Mouse (Mus musculus): ENCODE data around the gene Ccdc60. TPM values are rescaled to one million over a fixed set of nuclear protein-coding genes. Genes with fewer than 3 reads are reported as not detected.
"Not testable (repeated sequence)": the region's sequence is repeated elsewhere in the genome, so short reads cannot be mapped to it uniquely, and the experiment has no call there.

Gene Ccdc60
- total RNA-seq, 2 experiments from 2014 or later = not detected

DNA sequence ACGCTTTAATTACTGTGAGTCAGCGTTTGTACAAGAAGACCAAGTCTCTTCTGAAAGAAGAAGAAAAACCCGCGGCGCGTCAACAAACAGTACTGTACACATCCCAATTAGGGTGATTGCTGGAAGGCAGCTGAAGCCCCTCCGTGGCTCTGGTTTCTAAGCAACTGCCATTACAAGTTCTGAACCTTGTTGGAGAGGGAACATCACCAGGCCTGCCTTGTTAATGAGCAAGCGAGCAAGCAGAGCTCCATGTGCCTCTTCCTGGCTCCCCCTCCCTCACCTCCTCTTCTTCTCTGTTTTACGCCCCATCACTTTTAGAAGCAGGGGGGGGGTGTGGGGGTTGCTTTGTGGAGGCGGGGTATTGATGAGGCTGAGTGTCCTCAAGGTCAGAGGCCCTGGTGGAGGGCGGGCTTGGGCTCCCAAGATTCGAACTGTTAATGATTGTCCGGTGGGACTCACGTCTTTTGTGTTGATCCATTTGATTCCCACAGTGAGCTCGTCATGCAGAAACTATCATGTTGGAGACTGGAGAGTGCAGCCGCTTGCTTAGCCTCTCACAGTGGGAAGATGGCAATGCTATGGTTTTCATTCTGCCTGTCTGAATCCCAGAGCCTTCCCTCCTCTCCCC, 79.9 kb downstream of the Ccdc60 start:
- DNase-seq = no peak
- intact Hi-C loops (cut with DNase I) = no loop called here

DNA sequence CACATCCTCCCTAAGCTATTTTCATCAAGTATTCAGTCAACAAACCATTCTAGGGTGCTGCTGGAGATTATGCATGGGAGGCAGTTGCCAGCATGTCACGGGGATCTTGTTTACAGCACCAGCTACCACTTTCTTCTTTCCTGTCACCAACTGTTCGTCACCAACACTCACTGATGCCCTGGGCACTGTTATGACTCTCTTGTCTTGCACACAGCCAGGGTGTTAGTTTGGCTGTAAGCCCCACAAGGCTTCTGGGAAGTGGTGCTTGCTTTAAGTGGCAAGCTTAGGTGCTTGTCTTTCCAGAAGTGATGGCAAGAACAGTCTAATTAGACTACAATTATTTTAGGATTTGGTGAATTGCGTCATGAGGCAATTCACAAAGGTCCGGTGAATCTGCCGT, 86.1 kb downstream of the Ccdc60 start:
- intact Hi-C loops (cut with DNase I) = no loop called here
- no peak for DNase-seq

DNA sequence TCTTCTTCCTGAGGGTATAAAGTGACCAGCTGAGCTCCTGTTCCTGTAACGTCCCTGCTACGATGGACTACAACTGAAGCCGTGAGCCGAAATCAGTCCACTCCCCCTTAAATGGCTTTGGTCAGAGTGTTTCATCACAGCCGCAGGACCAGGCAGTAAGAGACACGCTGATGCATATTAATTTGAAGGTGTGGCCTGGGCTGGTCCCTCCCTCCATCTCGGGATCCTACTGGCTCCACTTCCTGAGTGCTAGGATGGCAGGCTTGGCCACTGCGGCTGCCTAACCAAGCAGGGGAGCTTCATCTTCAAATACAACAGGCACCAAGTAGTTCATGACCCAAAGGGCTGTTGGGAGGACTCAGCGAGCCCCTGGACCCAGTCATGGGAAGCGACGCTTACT, 94.3 kb downstream of the Ccdc60 start:
- DNase-seq = no peak
- intact Hi-C loops (cut with DNase I) = no loop called here

DNA sequence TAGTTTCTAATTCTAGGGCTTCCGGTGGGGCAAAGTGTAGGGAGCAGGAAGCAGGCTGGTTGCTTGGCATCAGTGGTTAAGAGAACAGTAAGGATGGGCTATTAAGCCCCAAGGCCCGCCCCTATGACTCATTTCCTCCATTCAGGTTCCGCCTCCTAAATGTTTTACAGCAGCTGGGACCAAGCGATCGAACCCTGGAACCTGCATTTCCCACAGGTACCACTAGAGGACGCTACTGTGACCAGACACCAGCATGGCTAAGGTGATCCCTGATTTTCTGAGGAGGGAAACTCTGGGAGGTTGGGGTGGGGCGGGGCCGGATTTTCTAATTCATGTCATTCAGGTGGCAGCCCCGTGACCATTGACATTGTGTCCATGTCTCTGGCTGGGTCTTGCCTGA, 96.1 kb downstream of the Ccdc60 start:
- intact Hi-C loops (cut with DNase I) = no loop called here
- no peak for DNase-seq

DNA sequence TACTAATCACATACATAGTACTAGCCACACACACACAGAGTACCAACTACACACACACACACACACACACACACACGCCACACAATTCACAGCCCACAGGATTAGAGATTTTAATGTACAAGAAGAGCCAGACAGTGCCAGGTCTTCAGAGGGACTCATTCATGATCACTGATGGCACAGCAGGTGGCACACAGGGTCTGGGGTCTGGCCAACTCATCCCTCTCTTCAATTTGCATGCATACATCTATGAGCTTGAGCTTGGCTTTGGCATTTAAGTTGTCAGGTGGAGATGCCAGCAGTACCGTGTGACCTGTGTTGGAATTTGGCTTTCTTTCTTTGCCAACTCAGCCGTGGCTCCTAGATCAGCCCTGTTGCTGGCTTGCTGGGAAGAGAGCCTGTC, 97.2 kb downstream of the Ccdc60 start:
- intact Hi-C loops (cut with DNase I) = no loop called here

DNA sequence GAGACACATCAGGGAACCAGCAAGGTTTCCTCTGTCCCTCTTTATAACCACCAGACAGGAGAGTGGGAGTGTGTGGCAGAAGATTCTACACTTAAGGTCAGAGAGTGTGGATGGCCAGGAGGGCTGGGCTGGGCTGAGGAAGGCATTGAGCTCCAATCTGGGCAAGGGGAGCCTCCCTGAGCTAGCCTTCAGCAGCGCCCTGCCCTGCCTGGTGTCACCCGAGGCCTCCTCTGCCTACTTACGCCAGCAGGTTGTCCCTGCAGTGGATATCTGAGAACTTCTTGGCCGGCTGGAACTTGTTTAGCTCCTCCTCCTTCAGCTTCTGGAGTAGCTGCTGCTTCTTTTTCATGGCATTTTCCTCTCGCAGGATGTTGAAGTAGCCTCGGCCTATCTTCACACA, 99.0 kb downstream of the Ccdc60 start:
- intact Hi-C loops (cut with DNase I) = no loop called here

More for the DNA sequence above, 97.2 kb downstream of the Ccdc60 start:
- DNase-seq = no peak

DNA sequence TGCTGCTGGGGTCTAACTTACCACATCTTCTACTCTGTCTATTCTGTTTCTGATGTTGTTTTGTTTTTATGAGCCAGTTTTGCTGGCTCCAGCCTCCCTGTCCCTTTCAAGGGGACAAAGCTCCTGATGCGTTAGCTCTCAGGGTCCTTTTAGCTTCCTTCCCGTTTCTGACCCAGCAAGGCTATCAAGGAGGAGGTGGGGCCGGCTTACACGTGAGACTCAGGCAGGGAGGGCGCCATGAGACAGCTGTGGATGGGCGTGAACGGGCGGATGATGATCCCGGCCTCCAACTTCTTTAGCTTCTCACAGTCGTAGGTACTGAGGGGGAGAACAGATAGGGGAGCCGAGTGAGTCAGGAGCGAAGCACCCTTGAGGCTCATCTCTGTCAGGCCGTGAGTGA, 108.2 kb downstream of the Ccdc60 start:
- intact Hi-C loops (cut with DNase I) = no loop called here
- DNase-seq = no peak

More for the DNA sequence above, 99.0 kb downstream of the Ccdc60 start:
- DNase-seq = no peak

DNA sequence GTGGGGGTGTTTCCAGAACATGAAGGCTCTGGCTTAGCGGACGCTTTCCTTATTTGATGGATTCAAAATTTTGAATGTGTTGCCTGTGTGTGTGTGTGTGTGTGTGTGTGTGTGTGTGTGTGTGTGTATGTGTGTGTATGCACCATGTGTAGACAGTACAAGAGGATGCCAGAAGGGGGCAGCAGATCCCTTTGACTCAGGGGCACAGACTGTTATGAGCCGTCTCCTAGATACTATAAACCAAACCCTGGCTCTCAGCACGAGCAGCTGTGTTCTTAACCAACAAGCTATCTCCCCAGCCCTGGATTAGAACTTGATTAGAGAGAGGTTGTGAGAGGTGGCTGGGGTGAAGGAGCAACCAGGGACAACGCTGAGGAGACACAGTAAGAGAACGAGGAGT, 117.1 kb downstream of the Ccdc60 start:
- DNase-seq = no peak
- intact Hi-C loops (cut with DNase I) = no loop called here

DNA sequence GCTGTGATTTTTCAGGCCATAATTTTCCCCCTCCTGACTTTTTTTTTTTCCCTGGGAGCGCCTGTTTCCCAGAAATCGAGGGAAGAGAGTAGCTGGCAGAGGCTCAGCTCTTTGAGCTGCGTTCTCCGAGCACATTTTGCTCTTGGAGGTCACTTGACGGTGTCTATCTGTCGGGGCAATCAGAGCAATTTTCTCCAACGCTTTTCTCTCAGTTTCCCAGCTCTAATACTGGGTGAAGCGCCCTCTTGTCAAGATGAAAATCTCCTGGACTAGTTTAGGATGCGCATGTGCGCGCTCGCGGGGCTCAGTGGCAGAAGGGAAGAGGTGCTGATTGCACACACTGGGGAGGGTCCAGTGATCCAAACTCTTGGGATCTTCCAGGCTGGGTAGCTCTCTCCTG, 121.8 kb downstream of the Ccdc60 start:
- intact Hi-C loops (cut with DNase I) = no loop called here
- DNase-seq = no peak

DNA sequence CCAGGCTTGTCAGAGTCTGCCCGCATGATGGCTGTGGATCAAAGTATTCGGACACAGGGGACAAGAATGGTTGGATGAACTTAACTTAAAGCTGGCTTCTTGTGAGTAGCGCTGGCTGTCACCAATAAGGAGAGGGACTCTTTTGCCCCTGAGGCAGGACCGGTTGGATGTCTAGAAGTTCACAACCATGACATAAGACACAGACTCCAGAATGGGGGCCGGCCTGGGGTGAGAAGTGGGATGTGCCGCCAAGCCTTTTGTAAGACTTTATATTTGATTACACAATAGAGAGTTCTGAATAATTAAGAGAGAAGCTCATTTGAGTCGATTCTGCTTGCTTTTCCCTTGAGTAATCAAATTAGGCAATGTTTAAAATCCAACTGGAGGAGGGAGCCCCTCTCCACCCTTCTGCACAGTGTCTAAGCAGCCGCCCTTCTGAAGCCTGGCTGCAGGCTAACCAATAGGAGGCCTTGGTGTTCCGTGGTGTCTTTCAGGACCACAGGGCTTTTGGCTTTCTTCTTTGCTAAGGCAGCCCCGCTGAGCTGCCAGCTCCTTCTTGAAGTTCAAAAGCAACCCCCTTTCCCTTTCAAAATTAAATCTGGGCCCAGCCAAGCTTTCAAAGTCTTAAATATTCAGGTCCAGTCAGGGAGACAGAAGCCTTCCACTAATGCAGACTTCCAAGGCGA, 123.4 kb downstream of the Ccdc60 start:
- no peak for DNase-seq

DNA sequence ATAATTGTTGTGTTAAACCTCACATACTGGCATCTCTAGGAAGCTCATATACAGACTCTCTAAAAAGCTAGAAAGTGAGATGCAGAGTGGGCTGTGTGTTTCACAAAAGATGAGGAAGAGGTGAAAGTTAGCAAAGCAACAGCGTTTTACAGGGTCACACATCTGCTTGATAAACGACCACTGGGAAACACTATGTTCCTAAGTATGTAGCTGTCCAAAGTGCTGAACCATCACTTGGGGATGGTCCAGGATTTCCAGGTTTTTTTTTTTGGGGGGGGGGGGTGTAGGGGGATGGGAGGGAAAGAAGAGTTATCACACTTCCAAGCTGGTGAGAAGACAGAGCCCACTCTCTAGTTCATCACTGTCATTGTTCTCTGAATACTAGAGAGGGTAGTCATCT, 134.0 kb downstream of the Ccdc60 start:
- intact Hi-C loops (cut with DNase I) = no loop called here
- DNase-seq = no peak

More for the DNA sequence above, 123.4 kb downstream of the Ccdc60 start:
- intact Hi-C loops (cut with DNase I) = no loop called here

DNA sequence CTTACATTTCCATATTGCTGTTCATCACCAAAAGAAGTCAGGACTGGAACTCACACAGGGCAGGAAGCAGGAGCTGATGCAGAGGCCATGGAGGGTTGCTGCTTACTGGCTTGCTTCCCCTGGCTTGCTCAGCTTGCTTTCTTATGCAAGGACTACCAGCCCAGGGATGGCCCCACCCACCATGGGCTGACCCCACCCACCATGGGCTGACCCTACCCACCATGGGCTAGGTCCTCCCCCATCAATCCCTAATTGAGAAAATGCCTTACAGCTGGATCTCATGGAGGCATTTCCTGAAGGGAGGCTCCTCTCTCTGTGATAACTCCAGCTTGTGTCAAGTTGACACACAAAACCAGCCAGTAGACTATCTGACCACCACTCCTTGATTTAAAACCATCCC, 142.3 kb downstream of the Ccdc60 start:
- intact Hi-C loops (cut with DNase I); DNase-seq: not testable (repeated sequence)

DNA sequence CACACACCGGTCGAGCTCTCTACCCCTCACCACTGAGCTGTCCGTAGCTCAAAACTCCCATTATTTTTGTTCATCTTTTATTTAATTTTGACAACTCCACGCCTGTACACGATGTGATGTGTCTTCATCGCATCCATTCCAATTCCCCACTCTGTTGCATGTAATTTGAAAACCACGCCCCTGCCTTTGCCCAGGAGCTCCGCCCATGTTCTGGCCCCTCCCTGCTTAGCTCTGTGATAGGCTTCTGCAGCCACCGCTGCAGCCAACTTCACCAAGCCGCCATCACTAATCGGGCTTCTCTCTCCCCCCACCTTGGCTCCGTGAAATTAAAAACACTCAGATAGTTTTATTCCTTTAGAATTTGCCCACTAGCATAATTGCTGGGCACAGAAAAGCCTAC, 144.1 kb downstream of the Ccdc60 start:
- DNase-seq = no peak

DNA sequence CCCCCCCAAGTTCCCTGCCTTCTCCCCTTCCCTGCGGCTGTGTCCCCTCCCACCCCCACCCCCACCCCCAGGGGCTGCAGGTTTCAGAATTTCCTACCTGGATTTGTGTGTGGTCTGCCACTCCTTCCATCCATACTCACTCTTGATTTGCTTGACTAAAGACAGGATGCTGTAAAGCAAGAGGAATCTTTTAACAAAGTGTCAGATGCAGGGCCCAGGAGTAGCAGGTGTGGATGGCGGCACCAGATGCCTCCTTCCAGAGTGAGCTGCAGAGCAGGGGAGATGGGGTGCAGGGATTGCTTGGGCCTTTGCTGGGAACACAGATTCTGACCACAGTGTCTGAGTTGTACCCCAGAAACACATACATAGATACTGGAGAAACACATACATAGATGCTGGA, 148.1 kb downstream of the Ccdc60 start:
- intact Hi-C loops (cut with DNase I) = no loop called here
- DNase-seq = no peak

More for the DNA sequence above, 144.1 kb downstream of the Ccdc60 start:
- intact Hi-C loops (cut with DNase I) = no loop called here

DNA sequence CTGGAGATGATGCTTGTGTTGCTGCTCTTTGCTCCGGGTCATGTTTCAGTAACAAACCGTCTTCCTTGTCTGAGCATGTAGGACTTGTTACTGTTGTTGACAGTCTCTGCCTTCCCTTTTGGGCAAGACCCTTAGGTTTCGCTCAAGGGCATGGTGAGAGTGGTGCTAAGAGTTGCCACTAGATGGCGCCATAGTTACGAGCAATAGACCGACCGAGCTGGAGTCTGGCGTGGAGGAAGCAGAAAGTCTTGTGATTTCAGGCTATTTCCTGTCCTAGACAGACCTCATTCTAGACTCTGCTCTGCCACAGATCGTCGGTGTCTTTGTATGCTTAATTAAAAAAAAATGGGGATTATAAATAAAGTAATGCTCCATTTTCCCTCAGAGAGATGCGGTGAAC, 165.4 kb downstream of the Ccdc60 start:
- intact Hi-C loops (cut with DNase I) = loop anchor here (2.0 to 10.0 kb wide), 4 partner anchors 89 to 971 kb away; partner anchors contain the start of gene Srrm4
- DNase-seq = peak; percentile 66 to 82

DNA sequence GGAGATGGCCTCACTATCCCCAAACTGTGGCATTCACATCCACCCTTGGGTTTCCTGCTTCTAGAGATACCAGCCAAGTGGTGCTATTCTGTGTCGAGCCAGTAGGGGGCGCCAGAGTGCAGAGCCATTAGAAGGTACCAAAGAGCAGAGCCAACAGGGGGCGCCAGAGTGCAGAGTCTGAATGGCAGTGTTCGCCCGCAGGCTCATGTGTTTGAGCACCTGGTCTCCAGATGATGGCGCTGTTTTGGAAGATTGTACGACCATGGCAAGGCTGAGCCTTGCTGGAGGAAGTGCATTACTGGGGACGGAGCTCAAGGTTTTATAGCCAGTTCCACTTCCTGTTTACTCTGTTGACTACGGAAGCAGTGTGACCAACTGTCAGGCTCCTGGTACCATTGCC, 172.2 kb downstream of the Ccdc60 start:
- intact Hi-C loops (cut with DNase I) = no loop called here
- DNase-seq = peak; percentile 6 to 12

DNA sequence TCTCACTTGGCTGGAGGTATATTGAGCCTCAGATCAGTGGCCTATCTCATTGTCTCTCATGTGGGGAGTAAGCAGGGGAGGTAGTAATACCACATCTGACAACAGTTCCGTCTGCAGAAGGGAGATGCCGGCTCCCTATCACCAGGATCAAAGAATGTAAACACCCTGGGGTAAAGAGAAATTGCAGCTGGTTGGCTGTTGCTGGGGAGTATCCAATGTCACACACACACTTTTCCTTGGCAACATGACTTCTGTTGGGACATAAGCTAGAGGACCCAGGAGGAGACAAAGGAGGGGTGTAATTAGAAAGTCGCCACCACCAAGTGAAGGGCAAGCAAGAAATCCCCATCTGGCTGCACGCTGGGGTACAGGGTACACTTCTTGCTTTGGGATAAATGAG, 172.7 kb downstream of the Ccdc60 start:
- intact Hi-C loops (cut with DNase I) = no loop called here
- no peak for DNase-seq

DNA sequence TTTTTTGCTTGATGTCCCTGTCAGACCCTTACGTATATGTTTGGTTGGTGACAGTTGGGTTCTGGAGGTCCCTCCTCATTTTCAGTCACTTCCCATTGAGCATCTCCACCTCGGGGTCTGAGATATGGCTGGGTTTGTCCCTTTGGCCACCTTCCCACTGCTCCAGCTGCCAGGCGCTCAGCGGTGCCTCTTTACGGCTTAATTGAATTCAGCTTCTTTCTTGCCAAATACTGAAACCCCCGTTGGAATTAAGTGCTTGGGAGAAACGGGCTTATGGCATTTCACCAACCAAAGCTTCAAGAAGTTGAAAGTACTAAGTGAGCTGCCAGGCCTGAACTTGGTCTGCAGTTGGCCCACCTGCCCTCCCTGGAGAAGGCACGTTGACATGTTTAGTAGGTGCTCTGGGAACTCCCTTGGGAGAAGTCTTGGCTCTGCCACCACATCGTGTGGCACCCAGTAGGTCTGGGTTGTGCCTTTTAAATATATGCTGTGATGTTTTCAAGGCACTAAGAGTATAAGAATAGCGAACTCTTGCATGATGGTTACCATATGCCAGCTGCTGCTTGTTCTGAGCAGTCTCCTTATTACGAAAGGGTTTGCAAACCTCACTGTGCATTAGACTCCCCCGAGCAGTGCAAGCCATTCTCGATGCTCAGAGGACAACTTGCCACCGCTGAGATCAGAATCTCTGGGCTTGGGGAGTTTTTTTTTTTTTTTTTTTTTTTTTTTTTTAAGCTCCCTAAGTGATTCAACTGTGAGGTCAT, 173.5 kb downstream of the Ccdc60 start:
- intact Hi-C loops (cut with DNase I) = no loop called here
- no peak for DNase-seq

DNA sequence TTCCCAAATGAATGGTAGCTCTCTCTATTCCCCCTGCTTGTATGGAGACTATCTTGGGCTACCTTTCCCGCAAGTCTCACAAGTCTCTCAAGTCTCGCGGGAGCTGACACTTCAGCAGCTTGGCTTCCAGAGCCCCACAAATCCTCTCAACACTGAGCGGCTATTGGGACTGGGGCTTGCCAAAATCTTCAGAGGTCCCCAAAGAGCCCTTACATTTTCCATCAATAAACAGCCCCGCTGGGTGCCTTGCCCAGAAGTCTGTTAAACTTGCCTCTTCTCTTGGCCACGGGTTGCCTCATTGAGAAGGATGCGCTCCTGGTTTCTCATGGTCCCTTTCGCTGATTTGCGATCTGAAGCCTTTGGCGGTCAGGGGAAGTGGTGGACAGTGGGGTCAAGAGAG, 180.1 kb downstream of the Ccdc60 start:
- DNase-seq = no peak
- intact Hi-C loops (cut with DNase I) = no loop called here

DNA sequence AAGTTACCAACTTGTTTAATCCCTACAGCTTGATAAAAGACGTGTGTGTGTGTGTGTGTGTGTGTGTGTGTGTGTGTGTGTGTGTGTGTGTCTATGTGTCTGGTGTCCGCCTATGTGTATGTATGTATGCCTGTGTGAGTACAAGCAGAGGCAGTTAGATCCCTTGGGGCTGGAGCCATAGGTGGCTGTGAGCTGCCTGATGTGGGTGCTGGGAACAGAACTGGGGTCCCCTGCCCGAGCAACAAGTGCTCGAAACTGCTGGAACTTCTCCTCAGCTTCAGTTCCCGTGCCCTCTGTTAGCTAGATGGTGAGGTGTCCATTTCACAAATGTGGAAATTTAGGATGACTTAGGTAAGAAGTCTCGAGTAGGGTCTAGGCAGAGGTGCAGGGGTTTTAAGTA, 204.6 kb downstream of the Ccdc60 start:
- intact Hi-C loops (cut with DNase I) = no loop called here
- no peak for DNase-seq

DNA sequence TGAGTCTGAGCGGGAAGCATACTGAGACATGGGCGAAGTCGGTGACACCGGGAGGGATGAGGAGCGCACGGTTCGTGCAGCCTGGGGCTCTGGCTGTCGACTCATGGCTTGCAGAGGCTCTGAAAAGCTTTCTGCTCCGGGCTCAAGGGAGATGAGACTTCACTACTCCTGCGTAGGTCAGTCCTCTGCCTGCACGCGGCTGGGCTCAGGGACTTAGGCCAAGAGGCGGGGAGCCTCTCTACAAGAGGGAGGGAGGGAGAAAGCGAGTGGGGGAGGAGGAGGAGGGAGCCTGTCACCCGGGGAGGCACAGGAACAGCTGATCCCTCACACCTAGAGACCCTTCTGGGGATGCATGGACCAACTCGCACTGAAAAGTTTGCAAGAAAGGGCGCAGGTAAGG, 205.7 kb downstream of the Ccdc60 start, which contains the start of gene Tmem233:
Gene Tmem233 (minus strand): TSS at position 164 of the 400 bp plus-strand sequence.
- intact Hi-C loops (cut with DNase I) = no loop called here
- peak; percentile 4 to 10 for DNase-seq

All from heart, postnatal 14 days (tissue).